Mouse (Mus musculus) ES-E14 (cell line): Measurements from ENCODE around the gene Tbc1d10b. TPM values are rescaled to one million over a fixed set of nuclear protein-coding genes. Genes with fewer than 3 reads are reported as not detected.
A peak's percentile ranks its signal among the peaks of the same experiment; 100 is the strongest.
"Not testable (repeated sequence)": the region's sequence is repeated elsewhere in the genome, so short reads cannot be mapped to it uniquely, and the experiment has no call there.

Source experiments
- DNase-seq: peaks from one replicate; pipeline ENCODE4 v3.0.0-alpha.2; 2013; ENCODE audit warnings: low read depth, low spot score
- H3K27ac ChIP-seq: 2 replicates; pipeline ENCODE4 v1.5.1; 2012; ENCODE audit warnings: low read depth, mild to moderate bottlenecking, low read length, moderate library complexity, mixed read lengths; ENCODE audit not compliant: poor library complexity, insufficient read depth, severe bottlenecking
- H3K36me3 ChIP-seq: 2 replicates; pipeline ENCODE4 v1.6.1; 2012; ENCODE audit warnings: mild to moderate bottlenecking, low read length, moderate library complexity, mixed read lengths; ENCODE audit not compliant: control insufficient read depth, poor library complexity, insufficient read depth, severe bottlenecking
- H3K4me1 ChIP-seq, 2 experiments: fragments of 150-350 bp in 1 of 2; sonication (generic) in 1 of 2; 2 replicates each; pipeline ENCODE4 v1.6.1; 2012; ENCODE audit warnings: low read length in 2 of 2, mild to moderate bottlenecking in 1 of 2, mixed read lengths in 1 of 2; ENCODE audit not compliant: control insufficient read depth in 2 of 2, insufficient read depth in 2 of 2, poor library complexity in 1 of 2
- H3K4me3 ChIP-seq, 2 experiments: fragments of 150-350 bp in 1 of 2; sonication (generic) in 1 of 2; 2 replicates each; pipeline ENCODE4 v1.5.1; 2012; ENCODE audit warnings: low read length in 2 of 2, low read depth in 1 of 2, mild to moderate bottlenecking in 1 of 2, mixed read lengths in 1 of 2; ENCODE audit not compliant: insufficient read depth in 1 of 2, poor library complexity in 1 of 2, severe bottlenecking in 1 of 2
- H3K9ac ChIP-seq: 2 replicates; pipeline ENCODE4 v1.6.1; 2012; ENCODE audit warnings: low read depth, mild to moderate bottlenecking, low read length, mixed read lengths; ENCODE audit not compliant: poor library complexity, insufficient read depth, severe bottlenecking
- H3K9me3 ChIP-seq: fragments of 150-350 bp; sonication (generic); 2 replicates; pipeline ENCODE4 v1.6.1; 2012; ENCODE audit warnings: low read depth, mild to moderate bottlenecking, low read length; ENCODE audit not compliant: control insufficient read depth, insufficient read depth
- CHD2 ChIP-seq: IDR thresholded peaks from 2 replicates; pipeline ENCODE4 v1.6.1; 2014; ENCODE audit warnings: mild to moderate bottlenecking, low read depth, low read length, inconsistent platforms
- HCFC1 ChIP-seq: IDR thresholded peaks from 2 replicates; pipeline ENCODE4 v1.6.1; 2012; ENCODE audit warnings: low read length, inconsistent platforms, borderline replicate concordance; ENCODE audit not compliant: insufficient read depth
- MAFK ChIP-seq: IDR thresholded peaks from 2 replicates; pipeline ENCODE4 v1.6.1; 2014; ENCODE audit warnings: mild to moderate bottlenecking, low read depth, low read length, inconsistent platforms; ENCODE audit not compliant: insufficient read depth
- ZC3H11A ChIP-seq: IDR thresholded peaks from 2 replicates; pipeline ENCODE4 v1.6.1; 2012; ENCODE audit warnings: low read depth, mild to moderate bottlenecking, inconsistent platforms, low read length, borderline replicate concordance
- ZNF384 ChIP-seq: IDR thresholded peaks from 2 replicates; pipeline ENCODE4 v1.6.1; 2012; ENCODE audit warnings: low read depth, low read length, inconsistent platforms
- in situ Hi-C, 2 experiments: fragments of 600-800 bp; cut with MboI; formaldehyde crosslinking; loops; one replicate each; pipeline ENCODE4 v1.15.1; 2025; ENCODE audit warnings: low sequenced_read_pairs in 2 of 2, inconsistent platforms in 1 of 2; ENCODE audit not compliant: unreplicated experiment in 2 of 2
- total RNA-seq: library from RNA; depleted of rRNA; stranded (reverse); fragments of 300-350 nt; gene quantifications from 2 replicates; pipeline ENCODE4 v1.2.3, GENCODE M21; 2012

Tbc1d10b gene
- total RNA-seq, 1 experiment: 63.3 TPM

DNA sequence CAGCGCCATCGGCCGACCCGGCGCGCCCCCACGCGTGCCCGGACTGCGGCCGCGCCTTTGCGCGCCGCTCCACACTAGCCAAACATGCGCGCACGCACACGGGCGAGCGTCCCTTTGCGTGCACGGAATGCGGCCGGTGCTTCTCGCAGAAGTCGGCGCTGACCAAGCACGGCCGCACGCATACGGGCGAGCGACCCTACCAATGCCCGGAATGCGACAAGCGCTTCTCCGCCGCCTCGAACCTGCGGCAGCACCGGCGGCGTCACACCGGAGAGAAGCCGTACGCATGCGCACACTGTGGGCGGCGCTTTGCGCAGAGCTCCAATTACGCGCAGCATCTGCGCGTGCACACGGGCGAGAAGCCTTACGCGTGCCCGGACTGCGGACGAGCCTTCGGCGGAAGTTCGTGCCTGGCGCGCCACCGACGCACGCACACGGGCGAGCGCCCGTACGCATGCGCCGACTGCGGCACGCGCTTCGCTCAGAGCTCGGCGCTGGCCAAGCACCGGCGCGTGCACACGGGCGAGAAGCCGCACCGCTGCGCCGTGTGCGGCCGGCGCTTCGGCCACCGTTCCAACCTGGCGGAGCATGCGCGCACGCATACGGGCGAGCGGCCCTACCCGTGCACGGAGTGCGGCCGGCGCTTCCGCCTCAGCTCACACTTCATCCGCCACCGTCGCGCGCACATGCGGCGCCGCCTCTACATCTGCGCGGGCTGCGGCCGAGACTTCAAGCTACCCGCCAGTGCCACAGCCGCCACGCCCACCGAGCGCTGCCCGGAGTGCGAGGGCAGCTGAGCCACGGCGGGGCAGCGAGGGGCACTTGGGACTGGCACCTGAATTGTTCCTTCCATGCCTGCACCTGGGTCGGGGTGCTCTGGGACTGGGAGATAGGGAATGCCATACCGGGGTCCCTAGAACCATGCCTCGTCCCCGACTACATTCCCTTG, 45.8 kb upstream of the Tbc1d10b start:
- in situ Hi-C loops: no loop called here
- Histone ChIP-seq H3K9me3 (no peaks in the 10 kb centered on the region), H3K27ac (peak overlapping the region; percentile 71), H3K36me3 (peaks cover 29% of the 10 kb centered on the region), H3K4me3 (peak overlapping the region; percentile 66 to 77), H3K4me1 (no peaks in the 10 kb centered on the region), H3K9ac (peak overlapping the region; percentile 83)
- DNase-seq: peak; percentile 86
- TF ChIP-seq HCFC1: peak; percentile 25; the same call in 1 of the 2 replicates
- no peak for TF ChIP-seq MAFK

DNA sequence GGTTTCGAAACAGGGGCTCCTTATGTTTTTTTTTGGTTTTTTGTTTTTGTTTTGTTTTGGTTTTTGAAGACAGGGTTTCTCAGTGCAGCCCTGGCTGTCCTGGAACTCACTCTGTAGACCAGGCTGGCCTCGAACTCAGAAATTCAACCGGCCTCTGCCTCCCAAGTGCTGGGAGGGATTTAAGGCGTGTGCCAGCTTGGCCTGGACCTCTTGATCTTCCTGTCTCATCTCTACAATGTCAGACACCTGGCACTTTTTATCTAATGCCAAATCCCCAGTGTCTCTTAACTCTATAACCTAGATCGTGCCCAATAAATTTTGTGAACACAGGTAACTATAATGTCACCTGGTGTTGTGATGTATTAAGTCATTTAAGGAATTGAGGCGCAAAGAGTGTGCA, 45.1 kb upstream of the Tbc1d10b start:
- no peak for DNase-seq
- in situ Hi-C loops: no loop called here
- peak overlapping the region; percentile 70 for H3K9ac ChIP-seq
- no peaks in the 10 kb centered on the region for H3K9me3 ChIP-seq
- H3K4me3 ChIP-seq: peak overlapping the region; percentile 66 to 68
- no peak overlapping the region for H3K27ac ChIP-seq
- peaks cover 24% of the 10 kb centered on the region for H3K36me3 ChIP-seq
- no peak for TF ChIP-seq ZC3H11A
- no peak for TF ChIP-seq MAFK
- no peak for TF ChIP-seq CHD2
- TF ChIP-seq HCFC1: no peak
- TF ChIP-seq ZNF384: no peak
- no peaks in the 10 kb centered on the region for H3K4me1 ChIP-seq

GRCm38 (mm10) chr7:127252414-127252813, 44.1 kb upstream of the Tbc1d10b start:
- no peaks in the 10 kb centered on the region for H3K4me1 ChIP-seq
- no peak for DNase-seq
- peaks cover 19% of the 10 kb centered on the region for H3K36me3 ChIP-seq
- H3K9me3 ChIP-seq: no peaks in the 10 kb centered on the region
- TF ChIP-seq ZNF384 (peak; percentile 82), HCFC1 (no peak)
- no peak overlapping the region for H3K9ac ChIP-seq
- in situ Hi-C loops: no loop called here
- H3K4me3 ChIP-seq: no peak overlapping the region
- no peak overlapping the region for H3K27ac ChIP-seq

DNA sequence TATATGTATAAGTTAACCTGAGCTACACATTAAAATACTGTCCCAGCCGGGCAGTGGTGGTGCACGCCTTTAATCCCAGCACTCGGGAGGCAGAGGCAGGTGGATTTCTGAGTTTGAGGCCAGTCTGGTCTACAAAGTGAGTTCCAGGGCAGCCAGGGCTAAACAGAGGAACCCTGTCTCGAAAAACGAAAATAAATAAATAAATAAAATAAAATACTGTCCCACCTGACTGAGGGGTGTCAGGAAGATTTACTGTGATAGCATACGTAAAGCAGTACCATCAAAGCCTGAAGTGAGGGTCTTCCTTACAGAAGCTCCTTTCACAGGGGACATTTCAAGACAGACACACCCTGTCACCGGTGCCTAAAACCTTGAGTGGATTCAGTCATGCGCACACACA, 42.2 kb upstream of the Tbc1d10b start:
- H3K27ac ChIP-seq, H3K9me3 ChIP-seq, DNase-seq, H3K36me3 ChIP-seq, in situ Hi-C loops, H3K4me1 ChIP-seq, H3K4me3 ChIP-seq, H3K9ac ChIP-seq: not testable (repeated sequence)
